Mouse (Mus musculus): Measurements from ENCODE around the gene Gm17535.
"Not testable (repeated sequence)": the region's sequence is repeated elsewhere in the genome, so short reads cannot be mapped to it uniquely, and the experiment has no call there.

DNA sequence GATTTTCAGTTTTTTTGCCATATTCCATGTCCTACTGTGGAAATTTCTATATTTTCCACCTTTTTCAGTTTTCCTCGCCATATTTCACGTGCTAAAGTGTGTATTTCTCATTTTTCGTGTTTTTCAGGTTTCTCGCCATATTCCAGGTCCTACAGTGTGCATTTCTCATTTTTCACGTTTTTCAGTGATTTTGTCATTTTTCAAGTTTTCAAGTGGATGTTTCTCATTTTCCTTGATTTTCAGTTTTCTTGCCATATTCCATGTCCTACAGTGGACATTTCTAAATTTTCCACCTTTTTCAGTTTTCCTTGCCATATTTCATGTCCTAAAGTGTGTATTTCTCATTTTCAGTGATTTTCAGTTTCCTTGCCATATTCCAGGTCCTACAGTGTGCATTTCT is 8.3 kb upstream of the Gm17535 start:
- not testable (repeated sequence) for TF ChIP-seq CTCF (IDR thresholded peaks at IDR 0.05; ENCODE audit: low read depth); EP300 (optimal IDR thresholded peaks at IDR 0.05)

Measured in stomach, postnatal 0 days (tissue).